Mouse (Mus musculus) c-Kit-positive CD71-positive TER-119-positive erythroid progenitor cells, embryonic 14.5 days (primary cell): Measurements from ENCODE around the gene Paip2b.
"Not testable (repeated sequence)": the region's sequence is repeated elsewhere in the genome, so short reads cannot be mapped to it uniquely, and the experiment has no call there.

Experiments used
- DNase-seq: peaks from one replicate; pipeline ENCODE4 v3.0.0-alpha.2; 2013; ENCODE audit warnings: low spot score

Gene Paip2b

GRCm38 (mm10) chr6:83796686-83797085 lies 34.9 kb downstream of the Paip2b start:
- no peak for DNase-seq

DNA sequence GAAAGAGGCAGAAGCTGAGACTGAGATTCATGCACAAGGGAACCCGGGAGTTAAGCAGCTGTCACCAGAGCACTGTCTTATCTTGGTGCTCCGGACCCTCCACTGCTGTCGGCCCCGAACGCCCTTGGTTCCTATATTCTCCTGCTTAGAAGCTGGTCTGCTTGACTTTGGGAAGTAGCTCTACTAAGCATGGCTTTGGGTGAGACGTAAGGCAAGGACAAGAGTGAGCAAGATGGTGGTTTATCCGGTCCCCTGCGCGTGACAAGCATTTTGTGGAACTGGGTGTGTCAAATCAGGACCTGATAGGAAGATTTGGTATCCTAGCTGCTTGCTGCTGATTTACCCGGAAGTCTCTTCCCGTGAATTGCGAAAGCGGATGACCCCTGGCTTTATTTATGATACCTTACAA lies 36.0 kb downstream of the Paip2b start:
- DNase-seq: peak; percentile 24

DNA sequence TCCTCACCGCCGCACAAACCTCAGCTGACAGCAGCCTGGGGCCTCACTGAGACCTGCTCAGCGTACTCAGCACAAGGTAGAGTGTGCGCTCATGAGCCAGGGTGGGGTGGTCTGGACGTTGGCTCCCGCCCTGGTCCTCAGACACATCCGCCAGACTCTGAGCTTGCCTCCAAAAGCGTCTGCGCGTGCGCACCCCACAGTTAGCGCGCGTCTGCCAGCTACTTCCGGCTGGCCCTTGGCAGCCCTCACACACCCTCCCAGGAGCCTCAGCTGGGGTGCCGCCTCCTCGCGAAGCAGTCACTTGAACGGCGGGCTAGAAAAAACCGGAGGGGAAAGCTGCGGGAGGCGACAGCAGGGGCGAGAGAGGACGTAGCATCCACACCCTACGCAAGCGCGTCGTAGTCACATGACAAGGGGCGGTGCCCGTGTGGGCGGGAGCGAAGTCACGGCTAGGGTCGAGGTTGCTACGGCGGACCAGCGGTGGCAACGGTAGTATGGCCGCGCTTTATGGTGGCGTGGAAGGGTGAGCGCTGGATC lies 36.7 kb downstream of the Paip2b start, which contains the start of gene Nagk:
Gene Nagk, plus strand, starts transcription at position 223 of the 537 bp plus-strand sequence.
- peak; percentile 88 for DNase-seq

DNA sequence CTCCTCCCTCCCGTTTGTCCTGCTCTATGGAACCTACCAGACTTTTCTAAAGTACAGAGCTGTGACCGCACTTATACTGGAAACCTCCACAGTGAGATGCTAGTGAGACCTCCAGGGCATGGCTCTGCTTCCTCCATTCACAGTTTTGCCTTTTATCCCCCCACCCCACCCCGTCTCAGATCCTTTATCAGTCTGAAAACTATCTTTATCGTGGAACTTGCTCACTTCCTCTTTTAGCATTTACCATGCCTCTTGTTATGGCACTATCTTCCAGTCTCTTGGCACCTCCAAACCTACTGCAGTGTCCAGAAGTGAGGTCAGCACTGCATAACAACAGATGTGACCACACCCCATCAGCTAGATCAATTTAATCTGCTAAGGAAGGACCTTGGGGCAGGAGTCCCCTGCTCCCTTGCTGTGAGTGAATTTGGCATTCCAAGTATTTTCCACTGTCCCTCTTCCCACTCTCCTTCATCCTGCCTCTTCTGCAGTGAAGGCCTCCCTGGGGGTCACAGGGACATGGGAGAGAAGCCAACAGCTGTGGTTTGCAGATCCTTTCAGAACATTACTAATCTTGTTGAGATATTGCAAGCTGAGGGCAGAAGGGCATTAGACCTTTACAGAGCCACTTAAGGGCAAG lies 40.2 kb downstream of the Paip2b start:
- no peak for DNase-seq

DNA sequence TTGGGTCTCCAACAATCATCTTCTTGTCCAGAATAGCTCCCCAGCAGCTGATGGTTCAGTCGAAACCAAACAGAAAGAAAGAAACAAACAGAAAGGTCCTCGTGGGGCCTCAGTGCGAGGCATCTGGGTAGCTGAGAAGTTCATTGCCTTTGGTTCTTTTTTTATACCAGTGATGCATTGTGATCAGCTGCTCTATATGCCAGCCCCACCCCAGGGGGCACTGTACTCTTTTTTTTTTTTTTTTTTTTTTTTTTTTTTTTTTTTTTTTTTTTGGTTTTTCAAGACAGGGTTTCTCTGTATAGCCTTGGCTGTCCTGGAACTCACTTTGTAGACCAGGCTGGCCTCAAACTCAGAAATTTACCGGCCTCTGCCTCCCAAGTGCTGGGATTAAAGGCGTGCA lies 41.0 kb downstream of the Paip2b start:
- DNase-seq: not testable (repeated sequence)

GRCm38 (mm10) chr6:83788554-83788953 lies 43.0 kb downstream of the Paip2b start:
- no peak for DNase-seq

GRCm38 (mm10) chr6:83786426-83786825 lies 45.1 kb downstream of the Paip2b start:
- DNase-seq: no peak

DNA sequence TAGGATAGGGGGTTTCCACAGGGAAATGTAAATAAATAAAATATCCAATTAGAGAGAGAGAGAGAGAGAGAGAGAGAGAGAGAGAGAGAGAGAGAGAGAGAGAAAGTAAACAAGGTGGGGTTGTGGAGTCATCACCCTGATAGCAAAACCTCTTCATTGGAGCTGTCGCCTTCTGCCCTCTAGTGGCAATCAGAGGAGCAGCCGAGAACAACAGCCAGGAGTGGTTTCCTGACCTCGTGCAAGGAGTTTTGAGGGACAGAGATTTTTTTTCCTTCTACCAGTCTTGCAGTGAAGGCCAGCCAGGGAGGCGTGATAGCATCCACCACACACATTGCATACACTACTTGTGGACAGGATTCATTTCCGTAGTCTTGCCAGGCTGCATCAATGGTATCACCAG lies 52.5 kb downstream of the Paip2b start:
- DNase-seq: peak; percentile 34

DNA sequence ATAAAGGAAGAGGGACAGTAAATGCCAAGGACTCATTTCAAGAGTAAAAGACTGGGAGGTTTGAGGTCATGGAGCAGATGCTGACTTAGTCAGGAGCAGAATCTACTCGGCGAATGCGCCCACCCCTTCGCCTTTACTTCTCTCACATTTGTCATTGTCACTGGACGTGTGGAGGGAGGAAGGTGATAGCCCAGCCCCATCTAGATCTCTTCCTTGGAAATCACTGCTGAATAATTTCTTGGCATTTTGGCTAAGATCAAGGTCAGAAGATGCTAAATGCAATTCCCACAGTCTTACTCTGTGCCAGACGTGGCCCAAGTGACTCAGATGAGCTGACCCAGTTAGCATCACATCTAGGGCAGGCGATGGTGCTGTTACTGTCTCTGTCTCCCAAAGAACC lies 53.2 kb downstream of the Paip2b start:
- no peak for DNase-seq

DNA sequence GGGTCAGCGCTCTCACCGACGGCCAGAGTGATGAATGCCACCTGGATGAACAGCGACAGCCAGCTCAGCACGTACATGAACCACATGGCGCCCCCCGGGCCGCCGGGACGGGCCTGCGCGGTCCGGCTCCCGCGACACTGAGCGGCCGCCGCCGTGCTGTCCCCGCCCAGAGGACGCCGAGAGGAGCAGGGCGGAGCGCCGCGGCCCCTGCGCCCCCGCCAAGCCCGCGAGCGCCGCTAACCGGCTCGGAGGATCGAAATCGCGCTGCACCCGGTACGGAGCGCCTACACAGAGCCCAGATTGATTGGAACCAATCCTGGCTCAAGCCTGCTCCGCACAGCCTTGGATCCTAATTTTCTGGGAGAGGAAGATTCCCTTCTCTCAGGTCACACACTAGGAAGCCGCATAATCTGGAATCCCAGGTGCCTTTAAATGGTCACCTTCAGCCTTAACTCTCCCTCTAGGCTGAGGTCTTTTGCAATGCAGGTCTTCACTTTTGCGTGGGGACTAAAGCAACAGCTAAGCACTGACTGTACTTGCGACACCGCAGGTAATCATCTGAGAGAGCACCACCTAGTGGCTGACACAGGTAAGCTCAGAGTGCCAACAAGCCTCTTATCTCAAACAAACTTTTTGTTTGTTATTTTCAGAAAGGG lies 55.8 kb downstream of the Paip2b start, which contains the start of gene Tex261:
Gene Tex261, minus strand, starts transcription at position 176 of the 656 bp plus-strand sequence.
- peak; percentile 79 for DNase-seq

- DNase-seq: peak; percentile 34
These were observed 56.6 kb downstream of the Paip2b start for GRCm38 (mm10) chr6:83774781-83775563.

- peak; percentile 30 for DNase-seq
These were observed 57.4 kb downstream of the Paip2b start for GRCm38 (mm10) chr6:83774126-83774525.

DNA sequence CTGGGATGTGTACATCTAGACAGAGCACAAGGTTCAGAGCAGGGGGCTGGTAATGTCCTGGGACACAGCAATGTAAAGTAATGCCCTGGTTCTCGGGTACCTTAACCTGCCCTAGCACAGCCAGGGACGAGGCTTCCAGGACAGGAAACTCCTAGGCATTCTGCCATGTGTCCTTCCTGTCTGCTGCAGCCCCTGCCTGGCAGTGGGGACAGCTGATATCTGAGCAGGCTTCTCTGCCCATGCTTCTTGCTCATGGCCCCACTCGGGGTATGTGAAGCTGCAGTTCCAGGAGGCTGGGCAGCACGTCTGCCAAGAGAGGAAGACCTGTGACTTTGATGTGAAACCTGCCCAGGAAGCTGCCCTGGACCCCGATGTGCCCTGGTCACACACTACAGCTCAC lies 63.1 kb downstream of the Paip2b start:
- no peak for DNase-seq

- no peak for DNase-seq
These were observed 64.6 kb downstream of the Paip2b start for GRCm38 (mm10) chr6:83766982-83767381.

GRCm38 (mm10) chr6:83762880-83763431 lies 68.6 kb downstream of the Paip2b start:
- no peak for DNase-seq

- no peak for DNase-seq
These were observed 69.2 kb downstream of the Paip2b start, which contains the start of gene Ankrd53 for GRCm38 (mm10) chr6:83762344-83762743. Ankrd53 (plus strand) TSS chr6:83762644.

DNA sequence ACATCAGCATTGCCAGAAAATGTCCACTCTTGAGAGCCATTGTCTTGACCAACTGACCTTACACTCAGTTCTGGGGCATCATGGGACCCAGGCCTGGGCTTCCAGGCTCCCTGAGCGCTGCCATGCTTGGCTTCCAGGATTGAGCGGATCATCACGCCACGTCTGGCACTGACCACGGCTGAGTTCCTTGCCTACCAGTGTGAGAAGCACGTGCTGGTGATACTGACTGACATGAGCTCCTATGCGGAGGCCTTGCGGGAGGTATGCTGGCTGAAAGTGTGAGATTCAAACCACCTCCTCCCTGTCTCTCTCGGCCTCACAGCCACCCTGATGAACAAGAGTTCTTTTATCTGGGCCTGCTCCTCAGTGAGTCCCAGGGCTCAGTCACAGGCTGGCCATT lies 75.5 kb downstream of the Paip2b start:
- DNase-seq: no peak
